Mouse (Mus musculus): ENCODE data around the gene Ahnak2.

GRCm38 (mm10) chr12:112734881-112735655, 67.4 kb downstream of the Ahnak2 start:
- TF ChIP-seq POLR2A (IDR thresholded peaks at IDR 0.05; ENCODE audit: insufficient read length, low read depth): no peak
- no peak for TF ChIP-seq CEBPB (IDR thresholded peaks at IDR 0.05; ENCODE audit: insufficient read depth, poor library complexity, severe bottlenecking)
- no peak for TF ChIP-seq USF1 (IDR thresholded peaks at IDR 0.05; ENCODE audit: low read depth)
- TF ChIP-seq MYOG (IDR thresholded peaks at IDR 0.05; ENCODE audit: control insufficient read depth in 1 of 3, insufficient read depth in 1 of 3, insufficient read length in 2 of 3, low read depth in 2 of 3): no peak
- no peak for TF ChIP-seq TCF12 (IDR thresholded peaks at IDR 0.05; ENCODE audit: insufficient read depth, poor library complexity, severe bottlenecking)
- TF ChIP-seq POLR2AphosphoS2 (IDR thresholded peaks at IDR 0.05; ENCODE audit: insufficient read length, low read depth): no peak
- no peak for TF ChIP-seq MAX (IDR thresholded peaks at IDR 0.05; ENCODE audit: low read depth)
- no peak for TF ChIP-seq MYOD1 (IDR thresholded peaks at IDR 0.05; ENCODE audit: control insufficient read depth in 1 of 3, insufficient read length in 2 of 3, low read depth in 2 of 3)
- TF ChIP-seq E2F4 (IDR thresholded peaks at IDR 0.05; ENCODE audit: insufficient read depth): no peak
